Mouse (Mus musculus): ENCODE data around the gene Gm28576. TPM values are rescaled to one million over a fixed set of nuclear protein-coding genes. Genes with fewer than 3 reads are reported as not detected.
"Not testable (repeated sequence)": the region's sequence is repeated elsewhere in the genome, so short reads cannot be mapped to it uniquely, and the experiment has no call there.

Gm28576 gene
- polyA plus RNA-seq (2012; rRNA removed) = not detected in 2 replicates

DNA sequence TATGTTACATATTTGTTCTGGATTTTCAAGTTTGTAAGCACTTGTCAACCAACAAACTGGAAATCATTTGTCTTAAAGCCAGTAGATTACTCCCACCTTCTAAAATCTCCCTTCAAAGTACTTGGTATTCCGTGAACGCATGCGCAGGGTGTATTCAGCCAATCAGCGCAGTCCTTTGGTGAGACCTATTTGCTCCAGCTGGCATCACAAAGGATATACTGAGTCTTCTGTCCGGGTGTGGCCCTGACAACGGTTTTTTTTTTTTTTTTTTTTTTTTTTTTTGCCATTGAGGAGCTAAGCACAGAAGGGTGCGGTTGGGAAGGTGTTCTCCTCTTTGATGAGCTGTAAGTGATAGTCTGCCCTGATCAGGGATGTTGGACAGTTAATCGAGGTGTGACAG lies at the start of gene Gm28576:
TSS of gene Gm28576 (plus strand) at position 301 of the 400 bp plus-strand sequence.
- not testable (repeated sequence) for H3K27ac ChIP-seq (ENCODE audit: insufficient read depth, low read length); H3K27me3 ChIP-seq (ENCODE audit: control insufficient read depth, insufficient read depth, low read length); H3K4me3 ChIP-seq (ENCODE audit: extremely low read depth, insufficient read depth, insufficient read length); H3K36me3 ChIP-seq (ENCODE audit: control insufficient read depth, insufficient read depth, low read length); DNase-seq (ENCODE audit: low read depth in 1 of 2, low spot score in 2 of 2); H3K4me1 ChIP-seq (ENCODE audit: control insufficient read depth, insufficient read depth, insufficient read length)
- no CpG with 5 or more reads among the region's 8 CpGs for WGBS

Other genes starting within 250 kb of the Gm28576 start
- not detected in 2 replicates for gene Gm20826, start 84.5 kb upstream of the Gm28576 start, polyA plus RNA-seq (2012; rRNA removed)